Mouse (Mus musculus) CH12F3 (cell line): ENCODE measurements around the gene A4galt.
"Not testable (repeated sequence)": the region's sequence is repeated elsewhere in the genome, so short reads cannot be mapped to it uniquely, and the experiment has no call there.

ENCODE experiments used
- in situ Hi-C: fragments of 300-500 bp; cut with MboI; formaldehyde crosslinking; loops from 2 replicates; pipeline ENCODE4 v1.14.3; 2020; ENCODE audit warnings: low sequenced_read_pairs

The A4galt gene

DNA sequence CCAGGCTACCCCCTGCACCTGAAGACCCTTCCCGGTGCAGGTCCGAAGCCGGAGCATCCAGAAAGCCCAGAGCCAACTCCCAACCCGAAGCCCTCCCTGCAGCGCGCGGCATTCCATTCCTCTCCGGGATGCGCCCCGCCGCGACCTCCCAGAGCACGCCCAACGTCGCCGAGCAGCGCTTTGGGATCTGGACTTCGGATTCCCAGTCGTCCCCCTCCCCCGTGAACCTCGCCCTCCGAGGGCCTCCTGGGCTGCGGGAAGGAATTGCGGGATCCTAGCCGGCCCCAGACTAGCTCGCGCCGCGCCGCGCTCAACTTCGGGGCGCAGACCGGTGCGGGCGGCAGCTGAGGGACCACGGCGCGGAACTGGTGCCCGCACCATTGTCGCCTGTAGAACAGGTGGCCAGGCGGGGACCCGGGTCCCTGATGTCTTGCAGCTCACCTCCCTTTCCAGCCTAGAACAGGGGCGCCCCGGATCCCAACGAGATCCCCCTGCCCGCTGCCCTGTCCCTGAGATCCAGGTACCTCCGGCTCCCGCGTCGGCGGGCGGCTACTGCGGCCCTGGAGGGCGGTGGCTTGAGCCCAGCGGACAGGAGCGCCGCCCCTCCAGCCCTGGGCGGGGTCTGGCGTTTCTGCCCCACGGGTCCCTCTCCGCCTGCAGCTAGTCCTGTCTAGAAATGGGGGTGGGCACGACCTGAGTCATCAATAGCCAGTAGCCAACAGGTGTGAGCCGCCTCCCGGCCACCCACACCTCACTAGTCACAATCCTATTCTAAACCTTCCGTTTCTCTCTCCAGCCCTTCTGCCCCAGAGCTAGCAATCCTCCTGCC, at the start of gene A4galt:
TSS of gene A4galt (minus strand) at position 599 of the 829 bp plus-strand sequence.
- in situ Hi-C loops: no loop called here

DNA sequence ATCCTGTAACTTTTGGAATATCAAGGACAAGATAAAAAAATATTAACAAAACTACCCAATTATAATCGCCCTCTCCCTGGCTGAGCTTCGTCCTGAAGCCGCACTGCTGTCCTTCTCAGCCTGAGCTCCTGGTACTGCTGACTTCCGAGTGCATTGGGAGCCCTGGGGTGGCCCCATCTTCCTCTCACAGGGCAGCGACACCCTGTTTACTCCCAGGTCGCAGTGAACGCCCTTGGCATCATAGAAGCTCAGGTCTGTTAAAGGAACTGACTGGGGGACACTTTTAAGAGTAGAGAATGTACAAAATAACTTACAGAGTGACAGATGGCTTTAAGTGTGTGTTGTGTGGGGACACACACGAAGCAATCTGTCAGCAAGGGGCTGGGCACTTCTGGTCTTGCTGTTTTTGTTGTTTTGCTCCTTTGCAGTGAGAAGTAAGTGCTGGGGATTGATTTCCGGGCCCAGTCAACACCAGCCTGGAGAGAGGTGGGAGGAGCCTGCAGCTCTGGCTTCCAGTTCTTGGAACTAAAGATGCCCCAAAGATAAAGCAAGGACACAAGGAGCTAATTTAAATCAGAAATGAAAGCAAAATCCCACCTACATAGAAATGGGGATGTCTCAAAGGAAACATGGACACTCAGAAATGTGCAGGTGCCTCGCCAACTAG, 48.5 kb upstream of the A4galt start:
- in situ Hi-C loops: no loop called here

DNA sequence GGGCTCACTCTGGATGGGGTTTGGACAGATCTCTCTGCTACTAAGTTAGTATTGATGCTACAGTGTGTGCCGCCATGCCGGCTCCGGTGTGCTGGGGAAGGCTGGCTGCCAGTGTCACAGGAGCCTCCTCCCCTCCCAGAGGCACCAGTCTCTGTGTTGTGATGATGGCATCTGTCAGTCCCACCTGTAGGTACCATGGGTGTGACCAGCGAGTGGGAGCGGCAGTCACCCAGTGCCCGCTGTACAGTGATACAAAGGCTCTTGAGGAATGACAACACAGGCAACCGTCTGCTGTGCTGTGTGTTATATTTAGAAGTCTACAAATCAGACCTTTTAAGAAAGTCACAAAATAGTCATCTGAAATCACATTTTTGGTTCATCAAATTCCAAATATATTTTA, 47.9 kb upstream of the A4galt start:
- in situ Hi-C loops: no loop called here

DNA sequence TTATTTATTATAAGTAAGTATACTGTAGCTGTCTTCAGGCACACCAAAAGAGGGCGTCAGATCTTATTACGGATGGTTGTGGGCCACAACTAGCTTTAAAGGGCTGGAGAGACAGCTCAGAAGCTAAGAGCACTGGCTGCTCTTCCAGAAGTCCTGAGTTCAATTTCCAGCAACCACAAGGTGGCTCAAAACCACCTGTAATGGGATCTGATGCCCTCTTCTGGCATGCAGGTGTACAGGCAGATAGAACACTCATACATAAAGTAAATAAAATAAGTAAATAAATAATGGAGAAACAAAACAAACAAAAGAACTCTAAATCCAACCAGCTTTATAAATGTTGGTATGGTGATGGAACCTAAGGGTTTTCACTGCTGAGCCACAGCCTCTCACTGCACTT, 47.2 kb upstream of the A4galt start:
- in situ Hi-C loops: no loop called here

DNA sequence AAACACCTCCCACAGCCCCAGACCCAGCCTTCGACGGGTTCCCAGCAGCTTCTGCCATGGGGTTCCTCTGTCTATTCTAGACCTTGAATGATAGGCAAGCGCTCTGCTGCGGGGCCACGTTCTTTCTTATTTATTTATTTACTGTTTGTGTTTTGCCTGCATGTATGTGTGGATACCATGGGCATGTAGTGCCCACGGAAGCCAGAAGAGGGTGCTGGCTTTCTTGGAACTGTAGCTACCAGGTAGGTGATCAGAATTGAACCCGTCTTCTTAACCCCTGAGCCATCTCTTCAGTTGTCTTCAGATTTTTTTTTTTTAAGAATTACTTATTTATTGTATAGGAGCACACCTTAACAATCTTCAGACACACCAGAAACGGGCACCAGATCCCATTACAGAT, 46.7 kb upstream of the A4galt start:
- in situ Hi-C loops: no loop called here

DNA sequence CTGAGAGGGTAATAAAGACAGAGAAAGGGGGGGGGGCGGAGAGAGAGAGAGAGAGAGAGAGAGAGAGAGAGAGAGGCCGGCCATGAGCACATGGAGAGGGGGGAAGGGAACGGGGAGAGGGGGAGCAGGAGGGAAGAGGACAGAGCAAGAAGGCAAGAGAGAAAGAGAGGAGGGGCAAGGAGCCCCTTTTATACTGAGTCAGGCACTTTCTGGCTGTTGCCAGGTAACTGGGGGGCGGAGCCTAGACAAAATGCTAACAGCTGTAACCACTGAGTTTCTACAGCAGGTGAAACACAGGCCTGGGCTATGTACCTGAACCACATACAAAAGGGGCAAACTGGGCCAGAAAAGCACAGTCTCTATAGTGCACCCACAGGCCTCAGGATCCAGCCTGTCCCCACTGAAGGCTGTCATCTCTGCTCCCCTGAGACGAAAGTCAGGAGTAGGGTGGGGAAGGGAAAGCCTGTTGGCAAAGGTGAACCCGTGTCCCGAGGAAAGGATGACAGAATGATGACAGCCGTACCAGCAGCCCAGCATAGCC, 45.3 kb upstream of the A4galt start:
- in situ Hi-C loops: no loop called here

DNA sequence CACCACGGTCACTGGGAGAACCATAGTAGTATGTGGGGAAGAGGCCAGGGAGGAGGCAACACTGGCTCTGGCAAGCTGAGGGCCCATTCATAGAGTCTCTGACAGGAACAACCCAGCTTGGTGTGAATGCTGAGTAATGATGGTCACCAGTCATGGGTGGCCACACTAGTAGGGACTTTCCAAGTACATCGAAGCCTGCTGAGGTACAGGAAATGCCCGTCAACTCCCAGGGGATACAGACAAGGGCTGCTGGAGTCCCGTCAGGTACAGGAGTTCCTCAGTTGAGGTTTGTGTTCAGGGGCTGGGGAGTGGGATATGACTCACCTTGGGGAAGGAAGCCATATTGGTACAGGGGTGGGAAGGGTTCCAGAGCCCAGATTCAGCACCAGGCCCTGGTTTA, 44.5 kb upstream of the A4galt start:
- in situ Hi-C loops: no loop called here

DNA sequence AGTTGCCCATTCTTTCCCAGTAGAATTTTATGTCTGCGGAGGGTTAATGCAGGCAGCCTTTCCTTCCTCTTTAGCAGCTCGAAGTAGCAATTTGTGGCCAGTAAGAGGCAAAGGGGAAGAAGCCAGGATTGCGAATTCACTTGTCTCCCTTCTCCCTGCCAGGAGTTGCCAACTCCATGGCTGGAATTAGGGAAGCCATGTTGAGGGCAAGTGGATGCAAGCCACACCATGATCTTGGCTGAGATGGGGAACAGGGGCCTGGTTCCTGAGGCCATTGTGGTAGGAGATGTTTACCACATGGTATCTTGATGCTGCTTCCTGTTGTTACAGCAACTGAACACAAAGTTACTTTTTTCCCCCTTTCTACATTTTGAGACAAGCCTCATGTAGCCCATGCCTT, 43.4 kb upstream of the A4galt start:
- in situ Hi-C loops: no loop called here

DNA sequence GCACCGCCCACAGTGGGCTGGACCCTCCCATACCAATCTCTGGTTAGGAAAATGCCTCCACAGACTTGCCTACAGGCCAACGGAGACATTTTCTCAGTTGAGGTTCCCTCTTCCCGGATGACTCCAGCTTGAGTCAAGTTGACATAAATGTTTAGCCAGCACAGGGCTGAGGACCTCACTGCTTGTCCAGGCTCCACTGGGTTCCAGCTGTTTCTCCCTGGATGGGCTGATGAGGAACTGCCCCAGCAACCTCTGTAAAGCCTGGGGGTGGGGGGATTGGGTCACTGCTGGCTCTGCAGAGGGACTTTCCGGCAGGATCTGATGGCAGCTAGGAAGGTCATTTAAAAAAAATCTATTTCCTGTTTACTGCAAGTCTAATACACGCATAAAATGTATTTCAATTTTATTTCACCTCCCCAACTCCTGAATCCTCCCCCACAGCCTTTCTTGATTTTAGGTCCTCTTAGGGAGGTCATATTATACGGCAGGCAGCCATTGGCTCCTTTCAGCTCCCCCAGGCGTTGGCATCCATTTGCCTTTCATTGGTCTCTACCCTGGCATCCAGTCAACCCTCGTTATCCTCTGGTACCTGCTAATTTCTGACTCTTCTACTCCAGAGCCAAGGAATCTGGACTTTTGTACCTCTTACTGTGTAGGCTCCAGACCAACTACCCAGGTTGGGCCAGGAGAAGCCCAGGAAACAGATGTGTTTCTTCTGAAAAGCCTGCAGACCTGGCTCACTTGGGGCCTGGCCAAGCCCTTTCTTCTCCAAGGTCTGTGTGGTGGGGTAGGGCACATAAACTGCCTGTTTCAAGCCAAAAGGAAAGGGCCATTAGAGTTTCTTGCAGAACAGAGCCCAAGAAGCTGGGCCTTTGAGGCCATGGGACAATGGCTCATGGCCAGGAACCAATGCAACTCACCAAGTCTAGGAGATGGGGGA, 42.4 kb upstream of the A4galt start:
- in situ Hi-C loops: no loop called here

DNA sequence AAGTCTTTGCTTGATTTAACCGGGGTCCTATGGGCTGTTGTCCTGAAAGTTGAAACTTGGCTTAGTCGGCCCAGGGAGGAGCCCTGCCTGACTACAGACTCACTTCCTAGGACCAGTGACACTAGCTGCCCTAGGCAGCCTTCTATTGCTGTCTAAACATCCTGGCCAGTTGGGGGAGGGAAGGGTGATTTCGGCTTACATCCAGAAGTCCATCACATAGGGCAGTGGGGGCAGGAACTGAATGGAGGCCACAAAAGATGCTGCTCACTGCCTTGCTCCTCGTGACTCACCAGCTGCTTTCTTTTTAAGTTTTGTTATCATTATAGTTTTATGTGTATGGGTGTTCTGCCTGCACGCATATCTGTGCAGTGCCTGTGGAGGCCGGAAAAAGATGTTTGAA, 41.6 kb upstream of the A4galt start:
- in situ Hi-C loops: no loop called here

DNA sequence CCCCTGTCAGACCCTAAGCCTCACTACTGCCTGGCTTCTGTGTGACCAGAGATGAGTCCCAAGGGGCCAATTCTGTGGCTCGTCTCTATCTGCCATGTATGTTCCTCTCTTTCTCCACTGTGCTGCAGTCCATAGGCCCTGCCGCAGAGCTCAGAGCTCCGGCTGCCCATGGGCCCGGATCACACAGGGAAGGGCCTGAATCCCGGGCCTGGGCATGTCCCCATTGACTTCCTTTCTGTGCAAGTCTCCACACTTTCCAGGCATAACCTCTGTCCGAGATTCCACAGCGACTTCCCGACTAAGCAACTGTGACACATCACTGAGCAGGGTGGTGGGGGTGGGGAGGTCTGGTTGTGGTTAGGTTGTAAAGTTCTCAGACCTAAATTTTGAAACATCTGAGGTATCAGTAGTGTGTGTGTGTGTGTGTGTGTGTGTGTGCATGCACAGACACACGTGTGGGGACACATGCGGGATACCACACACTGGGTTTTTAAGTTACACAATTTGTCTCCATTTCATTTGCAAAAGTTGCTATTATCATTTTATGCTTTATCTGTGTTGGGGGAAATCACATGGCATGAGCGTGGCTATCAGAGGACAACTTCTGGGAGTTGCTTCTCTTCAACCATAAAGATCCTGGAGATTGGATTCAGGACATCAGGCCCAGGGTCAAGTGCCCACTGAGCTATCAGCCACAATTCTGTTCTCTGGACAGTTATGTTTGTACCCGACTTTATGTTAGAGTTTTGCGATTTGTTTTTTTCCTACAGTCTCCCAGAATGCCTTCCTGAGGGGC, 40.9 kb upstream of the A4galt start:
- in situ Hi-C loops: no loop called here

DNA sequence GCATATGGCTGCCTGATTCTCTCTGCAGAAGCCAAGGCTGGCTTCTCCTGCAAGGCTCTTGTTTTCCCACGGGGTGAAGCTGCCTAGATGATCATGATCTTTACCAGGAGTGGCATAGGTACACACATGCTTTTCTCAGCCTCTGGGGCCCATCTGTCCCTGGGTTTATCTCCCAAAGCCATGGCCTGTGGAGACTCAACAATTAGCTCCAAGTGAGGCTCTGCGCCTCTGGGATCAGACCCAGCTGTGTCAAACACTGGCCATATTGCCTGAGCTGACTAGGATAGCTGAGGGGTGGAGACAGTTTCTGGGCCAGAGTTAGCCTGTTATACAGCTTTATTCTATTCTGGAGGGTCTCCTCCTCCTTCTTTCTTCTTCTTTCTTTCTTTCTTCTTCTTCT, 39.3 kb upstream of the A4galt start:
- in situ Hi-C loops: no loop called here

DNA sequence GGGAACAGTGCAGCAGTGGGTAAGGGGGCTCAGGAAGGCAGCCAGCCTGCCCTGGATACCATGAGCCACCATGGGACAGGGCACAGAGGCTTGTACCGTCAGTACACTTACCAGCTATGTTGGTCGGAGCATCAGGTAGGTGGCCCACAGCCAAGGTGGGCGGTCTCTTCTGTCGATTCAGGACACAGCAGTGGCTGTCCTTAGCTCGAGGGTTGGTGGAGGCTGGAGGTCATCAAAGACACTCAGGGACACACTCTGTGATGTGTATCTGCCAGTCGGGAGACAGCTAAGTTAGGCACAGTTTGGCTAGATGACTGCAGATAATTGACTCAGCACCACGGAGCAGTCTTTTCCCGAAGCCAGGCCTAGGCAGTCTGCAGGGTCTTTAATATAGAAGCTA, 33.3 kb upstream of the A4galt start:
- in situ Hi-C loops: no loop called here

DNA sequence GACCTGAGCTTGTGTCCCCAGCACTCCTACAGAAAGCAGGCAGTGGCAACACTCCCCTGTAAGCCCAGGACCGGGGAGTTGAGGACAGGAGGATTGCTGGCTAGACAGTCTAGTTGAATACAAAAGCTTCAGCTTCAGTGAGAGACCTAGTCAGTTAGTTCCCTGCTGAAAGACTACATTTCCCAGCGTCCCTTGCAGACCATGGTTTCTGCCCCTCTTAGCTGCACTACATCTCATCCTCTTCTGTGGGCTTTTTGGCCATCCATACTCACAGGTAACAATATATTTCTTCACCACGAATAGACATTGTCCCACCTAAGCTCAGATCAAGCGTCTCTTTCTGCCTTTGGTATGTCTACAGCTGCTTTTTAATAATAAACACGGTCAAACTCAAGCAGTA, 30.8 kb upstream of the A4galt start:
- in situ Hi-C loops: no loop called here

DNA sequence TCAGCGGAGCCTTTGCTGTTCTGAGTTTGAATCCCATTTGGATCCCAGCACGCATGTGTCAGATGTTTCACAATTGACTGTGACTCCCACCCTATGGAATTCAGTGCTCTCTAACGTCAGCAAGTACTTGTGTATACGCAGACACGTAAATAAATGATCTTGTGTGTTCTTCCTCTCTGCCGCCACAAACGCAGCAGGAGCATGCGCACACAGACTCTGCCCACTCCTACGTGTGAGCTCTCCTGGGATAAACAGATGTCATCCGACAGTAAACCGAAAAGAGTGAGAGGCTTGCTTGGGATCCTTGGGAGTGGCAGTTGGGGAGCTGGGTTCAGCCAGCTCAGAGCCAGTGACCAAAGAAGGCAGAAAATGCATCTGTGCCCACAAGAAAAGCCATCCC, 29.7 kb upstream of the A4galt start:
- in situ Hi-C loops: no loop called here

DNA sequence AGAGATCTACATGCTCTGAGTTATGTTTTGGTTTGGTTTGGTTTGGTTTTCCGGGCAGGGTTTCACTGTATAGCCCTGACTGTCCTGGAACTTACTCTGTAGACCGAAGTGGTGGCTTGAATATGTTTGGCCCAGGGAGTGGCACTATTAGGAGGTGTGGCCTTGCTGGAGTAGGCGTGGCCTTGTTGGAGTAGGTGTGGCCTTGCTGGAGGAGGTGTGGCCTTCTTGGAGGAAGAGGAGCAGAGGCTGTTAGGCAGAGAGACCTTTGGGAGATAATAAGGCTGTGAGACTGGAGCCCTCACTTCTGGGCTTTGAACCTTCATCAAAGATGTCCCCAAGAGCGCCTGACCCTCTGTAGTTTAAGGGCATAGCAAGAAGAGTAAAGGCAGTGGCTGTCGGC, 27.0 kb upstream of the A4galt start:
- in situ Hi-C loops: no loop called here

DNA sequence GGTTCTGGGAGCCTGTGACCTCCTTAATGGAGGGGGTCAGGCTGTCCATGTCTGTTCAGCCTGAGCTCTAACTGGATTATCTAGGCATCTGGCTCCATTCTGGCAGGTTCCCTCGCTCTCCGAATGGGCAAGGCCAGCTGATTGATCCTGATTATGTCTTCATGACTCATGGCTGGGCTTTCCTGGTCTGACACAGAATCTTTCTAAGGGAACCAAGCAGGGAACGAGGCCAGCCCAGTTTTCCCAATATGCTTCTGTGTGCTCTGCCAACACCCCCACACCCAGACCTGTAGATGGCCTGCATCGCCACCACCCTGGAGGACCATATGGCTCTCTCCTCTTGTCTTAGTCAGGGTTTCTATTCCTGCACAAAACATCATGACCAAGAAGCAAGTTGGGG, 25.9 kb upstream of the A4galt start:
- in situ Hi-C loops: no loop called here

DNA sequence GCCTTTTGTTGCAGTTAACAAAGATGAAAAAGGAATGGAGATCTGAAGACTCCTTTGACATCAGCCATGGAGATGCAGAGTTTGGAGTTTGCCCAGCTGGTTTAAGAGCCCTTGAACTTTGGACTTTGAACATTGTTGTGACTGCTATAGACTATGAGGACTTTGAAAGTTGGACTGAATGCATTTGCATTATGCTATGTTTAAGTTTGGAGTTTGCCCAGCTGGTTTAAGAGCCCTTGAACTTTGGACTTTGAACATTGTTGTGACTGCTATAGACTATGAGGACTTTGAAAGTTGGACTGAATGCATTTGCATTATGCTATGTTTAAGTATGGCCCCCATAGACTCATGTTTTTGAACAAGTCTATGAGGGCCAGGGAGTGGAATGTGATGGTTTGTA, 22.7 kb upstream of the A4galt start:
- in situ Hi-C loops: not testable (repeated sequence)

DNA sequence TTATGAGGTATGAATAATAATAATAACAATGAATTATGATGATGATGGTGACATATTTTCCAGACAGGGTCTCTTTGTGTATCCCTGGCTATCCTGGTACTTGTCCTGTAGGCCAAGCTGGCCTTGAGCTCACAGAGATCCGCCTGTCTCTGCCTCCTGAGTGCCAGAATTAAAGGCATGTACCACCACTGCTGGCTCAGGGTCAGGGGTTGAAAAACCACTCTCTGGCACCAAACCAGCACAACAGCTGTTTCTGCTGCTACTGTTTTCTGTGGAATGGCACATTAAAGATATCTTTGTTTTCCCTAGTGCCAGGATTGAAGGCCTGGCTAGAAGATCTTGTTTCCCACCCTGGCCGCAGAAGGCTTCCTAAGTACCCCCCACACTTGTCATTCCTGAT, 21.4 kb upstream of the A4galt start:
- in situ Hi-C loops: no loop called here

DNA sequence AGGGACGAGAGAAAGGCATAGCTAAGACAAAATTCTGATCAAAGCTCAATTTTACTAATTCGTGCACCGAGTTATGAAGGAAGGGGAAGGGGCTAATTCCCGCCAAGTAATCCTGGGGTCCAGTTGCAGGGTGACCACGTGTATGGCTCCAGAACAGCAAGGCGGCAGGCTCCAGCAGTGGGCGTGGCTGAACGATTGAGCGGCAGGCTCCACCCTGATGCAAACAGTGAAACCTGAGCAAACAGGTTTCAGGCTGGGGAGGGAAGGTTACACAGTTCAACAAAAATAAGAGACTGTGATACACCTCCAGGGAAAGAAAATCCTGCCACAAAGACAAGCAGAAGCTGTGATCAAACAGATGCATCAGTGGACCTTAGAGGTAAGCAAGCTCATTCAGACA, 19.6 kb upstream of the A4galt start:
- in situ Hi-C loops: not testable (repeated sequence)
